Mouse (Mus musculus) hindbrain, postnatal 0 days (tissue): ENCODE measurements around the gene Soga1. TPM values are rescaled to one million over a fixed set of nuclear protein-coding genes. Genes with fewer than 3 reads are reported as not detected.

ENCODE experiments used
- ATAC-seq: fragments of 200-750 bp; cut with Nextera tagmentation; 2 replicates; pipeline ENCODE4 v1.8.0; 2017; ENCODE audit warnings: mild to moderate bottlenecking, moderate TSS enrichment, moderate library complexity
- DNase-seq: peaks from one replicate; pipeline ENCODE4 v3.0.0-alpha.2; 2015; ENCODE audit warnings: low spot score
- H3K27ac ChIP-seq: fragments of 300-500 bp; sonication (generic); 2 replicates; pipeline ENCODE4 v1.5.1; 2014; ENCODE audit warnings: mild to moderate bottlenecking
- H3K27me3 ChIP-seq: fragments of 300-500 bp; sonication (generic); 2 replicates; pipeline ENCODE4 v1.6.1; 2014; ENCODE audit warnings: low read length, mixed read lengths; ENCODE audit not compliant: insufficient read depth
- H3K36me3 ChIP-seq: fragments of 300-500 bp; sonication (generic); 2 replicates; pipeline ENCODE4 v1.6.1; 2014; ENCODE audit warnings: low read length, mixed read lengths; ENCODE audit not compliant: insufficient read depth
- H3K4me1 ChIP-seq: fragments of 300-500 bp; sonication (generic); 2 replicates; pipeline ENCODE4 v1.6.1; 2014; ENCODE audit warnings: antibody characterized with exemption, low read length, mixed read lengths; ENCODE audit not compliant: insufficient read depth
- H3K4me2 ChIP-seq: fragments of 300-500 bp; sonication (generic); 2 replicates; pipeline ENCODE4 v1.6.1; 2014; ENCODE audit warnings: low read depth, mild to moderate bottlenecking, low read length, moderate library complexity, mixed read lengths
- H3K4me3 ChIP-seq: fragments of 300-500 bp; sonication (generic); 2 replicates; pipeline ENCODE4 v1.5.1; 2014; ENCODE audit warnings: low read length
- H3K9ac ChIP-seq: fragments of 300-500 bp; sonication (generic); replicated peaks from 2 replicates; pipeline ENCODE4 v1.6.1; 2014; ENCODE audit warnings: mild to moderate bottlenecking, low read length, moderate library complexity, mixed read lengths
- H3K9me3 ChIP-seq: fragments of 300-500 bp; sonication (generic); 2 replicates; pipeline ENCODE4 v1.6.1; 2016; ENCODE audit warnings: low read length, mixed read lengths
- CTCF ChIP-seq: IDR thresholded peaks from 2 replicates; pipeline ENCODE4 v1.5.1; 2016; ENCODE audit warnings: antibody characterized with exemption, control low read depth, low read depth
- WGBS: fragments of 180-500 bp; shearing (Covaris S2); extraction: QIAGEN DNeasy Blood & Tissue Kit; methylation state at CpG from one replicate; pipeline ENCODE4 v1.1.7; 2014; 5-methylcytosine and 5-hydroxymethylcytosine counted together
- polyA plus RNA-seq: library from polyadenylated mRNA; unstranded; fragments of >200 nt; fragmentation: Nextera tagmentation; extraction: Ambion mirVana; gene quantifications from 2 replicates; pipeline ENCODE4 v1.2.1, GENCODE M21; 2015
- total RNA-seq: library from RNA; depleted of rRNA; stranded (reverse); fragments of >200 nt; gene quantifications from 2 replicates; pipeline ENCODE4 v1.2.3, GENCODE M21; 2014

The Soga1 gene
- total and polyA plus RNA-seq, 2 experiments from 2014 or later: 3.5 to 120 TPM

DNA sequence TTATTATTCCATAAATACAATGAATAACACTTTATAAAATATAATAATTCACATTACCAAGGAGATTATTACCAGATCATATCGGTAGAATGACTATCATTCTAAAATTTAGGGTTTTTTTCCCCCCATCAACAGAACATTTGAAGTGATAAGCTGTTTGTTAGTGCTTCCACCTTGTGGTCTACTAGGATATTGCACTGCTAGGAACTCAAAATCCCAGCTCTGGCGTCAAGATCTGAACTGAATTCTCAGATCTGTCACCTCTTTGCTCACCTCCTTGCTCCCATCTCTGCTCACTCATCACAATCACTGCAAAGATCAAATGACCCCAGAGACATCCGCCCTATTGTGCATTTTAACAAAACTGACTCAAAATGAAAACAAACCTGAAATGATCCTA is 37.9 kb upstream of the Soga1 start:
- Histone ChIP-seq H3K27ac (no peak overlapping the region), H3K9me3 (no peaks in the 10 kb centered on the region), H3K36me3 (peaks cover 10% of the 10 kb centered on the region; the same call in 1 of the 2 replicates), H3K4me2 (no peak overlapping the region), H3K4me3 (no peak overlapping the region), H3K9ac (no peak overlapping the region), H3K27me3 (no peaks in the 10 kb centered on the region), H3K4me1 (no peaks in the 10 kb centered on the region)
- ATAC-seq: no peak
- 20% methylated on average over 3 of the region's 3 CpGs for WGBS
- peak; percentile 80 for TF ChIP-seq CTCF
- DNase-seq: peak; percentile 74

DNA sequence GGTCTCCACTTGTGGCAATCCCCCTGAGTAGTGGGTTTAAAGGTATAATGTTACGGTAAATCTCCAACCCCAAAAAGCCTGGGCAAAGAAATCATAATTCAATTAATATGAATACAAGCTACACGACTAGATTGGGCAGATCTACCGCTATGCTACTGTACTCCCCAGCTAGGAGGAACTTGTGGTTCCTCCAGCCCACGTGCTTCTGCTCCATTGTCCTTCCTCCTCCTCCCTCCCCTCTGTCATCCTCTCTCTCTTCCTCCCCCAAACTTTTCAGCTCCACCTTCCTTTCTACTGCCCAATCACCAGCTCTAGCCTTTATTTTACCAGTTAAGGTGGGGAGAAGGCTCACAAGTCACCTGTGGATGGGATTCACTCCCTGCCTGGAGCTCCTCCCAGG is 29.2 kb upstream of the Soga1 start:
- H3K27me3 ChIP-seq: no peaks in the 10 kb centered on the region
- ATAC-seq (no peak), DNase-seq (no peak)
- 85% methylated on average over 4 of the region's 4 CpGs for WGBS
- no peaks in the 10 kb centered on the region for H3K4me1 ChIP-seq
- H3K4me3 ChIP-seq: no peak overlapping the region
- H3K9ac ChIP-seq: no peak overlapping the region
- H3K27ac ChIP-seq: no peak overlapping the region
- TF ChIP-seq CTCF: no peak
- H3K9me3 ChIP-seq: no peaks in the 10 kb centered on the region
- no peak overlapping the region for H3K4me2 ChIP-seq
- peaks cover 3% of the 10 kb centered on the region; the same call in 1 of the 2 replicates for H3K36me3 ChIP-seq

DNA sequence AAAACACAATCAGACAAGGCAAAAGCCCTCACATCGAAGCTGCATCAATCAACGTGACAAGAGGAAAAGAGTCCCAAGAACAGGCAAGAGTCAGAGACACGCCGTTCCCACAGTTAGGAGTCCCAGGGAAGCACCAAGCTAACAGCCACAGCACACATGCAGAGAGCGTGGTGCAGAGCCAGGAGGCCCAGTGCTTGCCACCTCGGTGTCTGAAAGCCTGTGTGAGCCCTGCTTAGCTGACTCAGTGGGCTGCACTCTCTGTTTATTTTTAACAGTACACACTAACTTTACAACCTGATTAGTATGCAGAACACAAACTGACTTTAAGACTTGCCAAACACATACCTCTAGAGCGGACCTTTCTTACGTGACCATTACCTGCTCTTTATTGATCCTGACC is 25.4 kb upstream of the Soga1 start:
- no peak for TF ChIP-seq CTCF
- WGBS: 80% methylated on average over 8 of the region's 8 CpGs

DNA sequence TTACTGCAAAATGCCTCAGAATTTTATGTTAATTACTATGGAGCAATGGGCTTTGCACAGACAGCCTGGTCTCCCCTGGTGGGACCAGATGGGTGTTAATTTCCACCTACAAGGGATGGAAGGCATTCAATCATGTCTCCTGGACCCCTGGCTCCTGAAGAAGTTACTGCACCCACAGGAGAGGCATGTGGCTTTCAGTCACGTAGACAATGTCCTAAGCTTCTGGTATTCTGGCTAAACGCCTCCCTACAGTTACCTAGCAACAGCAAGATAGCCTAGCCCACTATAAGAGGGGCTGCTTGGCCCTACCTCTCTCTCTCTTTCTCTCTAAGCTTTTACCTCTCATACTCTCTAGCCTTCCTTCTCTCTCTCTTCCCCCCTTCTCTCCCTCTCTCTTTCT is 23.2 kb upstream of the Soga1 start:
- Histone ChIP-seq H3K4me1 (no peaks in the 10 kb centered on the region), H3K9me3 (no peaks in the 10 kb centered on the region), H3K4me2 (no peak overlapping the region), H3K9ac (no peak overlapping the region), H3K36me3 (no peaks in the 10 kb centered on the region), H3K27ac (no peak overlapping the region), H3K4me3 (no peak overlapping the region), H3K27me3 (no peaks in the 10 kb centered on the region)
- DNase-seq: no peak
- no peak for ATAC-seq
- TF ChIP-seq CTCF: no peak
- WGBS: 33% methylated on average over 2 of the region's 2 CpGs

More for the DNA sequence above, 25.4 kb upstream of the Soga1 start:
- Histone ChIP-seq H3K9me3 (no peaks in the 10 kb centered on the region), H3K4me1 (no peaks in the 10 kb centered on the region), H3K4me2 (no peak overlapping the region), H3K9ac (no peak overlapping the region), H3K27me3 (no peaks in the 10 kb centered on the region), H3K27ac (no peak overlapping the region), H3K36me3 (peaks cover 3% of the 10 kb centered on the region; the same call in 1 of the 2 replicates), H3K4me3 (no peak overlapping the region)
- ATAC-seq: no peak
- no peak for DNase-seq

DNA sequence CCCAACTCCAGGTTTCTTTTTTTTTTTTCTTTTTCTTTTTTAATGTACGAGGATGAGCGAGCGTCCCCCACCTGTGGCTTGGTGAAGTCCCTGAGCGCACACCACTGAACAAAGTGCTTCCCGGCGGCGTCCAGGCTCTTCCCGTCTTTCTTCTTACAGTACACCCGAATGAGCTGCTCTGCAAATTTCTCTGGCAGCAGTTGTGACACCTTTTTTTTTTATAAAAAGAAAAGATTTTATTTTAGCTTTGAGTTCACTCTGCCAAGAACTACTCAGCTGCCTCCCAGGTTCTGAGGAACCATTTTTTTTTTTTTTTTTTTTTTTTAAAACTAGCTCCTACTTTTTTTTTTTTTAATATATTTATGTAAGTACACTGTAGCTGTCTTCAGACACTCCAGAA is 22.6 kb upstream of the Soga1 start:
- Histone ChIP-seq H3K9me3 (no peaks in the 10 kb centered on the region), H3K27ac (no peak overlapping the region), H3K9ac (no peak overlapping the region), H3K4me3 (no peak overlapping the region), H3K4me2 (no peak overlapping the region), H3K4me1 (no peaks in the 10 kb centered on the region), H3K27me3 (no peaks in the 10 kb centered on the region), H3K36me3 (no peaks in the 10 kb centered on the region)
- WGBS: 93% methylated on average over 9 of the region's 9 CpGs
- TF ChIP-seq CTCF: no peak
- DNase-seq (no peak), ATAC-seq (no peak)

DNA sequence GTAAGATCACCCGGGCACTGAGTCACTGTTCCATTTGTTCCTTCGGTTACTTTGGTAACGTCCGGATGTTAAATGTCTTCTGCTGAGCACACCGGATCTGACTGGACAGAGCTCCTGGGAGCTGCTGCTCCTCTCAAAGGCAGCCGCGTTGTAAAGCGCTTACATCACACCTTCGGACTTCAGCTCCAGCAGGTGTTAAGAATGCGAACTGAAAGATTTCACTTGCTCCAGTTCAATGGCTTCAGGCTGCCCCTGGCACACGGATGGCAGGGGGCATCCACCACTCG is 21.2 kb upstream of the Soga1 start:
- no peak for TF ChIP-seq CTCF
- 82% methylated on average over 12 of the region's 12 CpGs for WGBS
- Histone ChIP-seq H3K27me3 (no peaks in the 10 kb centered on the region), H3K9ac (no peak overlapping the region), H3K4me1 (no peaks in the 10 kb centered on the region), H3K4me2 (no peak overlapping the region), H3K27ac (no peak overlapping the region), H3K4me3 (no peak overlapping the region), H3K36me3 (no peaks in the 10 kb centered on the region), H3K9me3 (no peaks in the 10 kb centered on the region)
- ATAC-seq: no peak
- no peak for DNase-seq

DNA sequence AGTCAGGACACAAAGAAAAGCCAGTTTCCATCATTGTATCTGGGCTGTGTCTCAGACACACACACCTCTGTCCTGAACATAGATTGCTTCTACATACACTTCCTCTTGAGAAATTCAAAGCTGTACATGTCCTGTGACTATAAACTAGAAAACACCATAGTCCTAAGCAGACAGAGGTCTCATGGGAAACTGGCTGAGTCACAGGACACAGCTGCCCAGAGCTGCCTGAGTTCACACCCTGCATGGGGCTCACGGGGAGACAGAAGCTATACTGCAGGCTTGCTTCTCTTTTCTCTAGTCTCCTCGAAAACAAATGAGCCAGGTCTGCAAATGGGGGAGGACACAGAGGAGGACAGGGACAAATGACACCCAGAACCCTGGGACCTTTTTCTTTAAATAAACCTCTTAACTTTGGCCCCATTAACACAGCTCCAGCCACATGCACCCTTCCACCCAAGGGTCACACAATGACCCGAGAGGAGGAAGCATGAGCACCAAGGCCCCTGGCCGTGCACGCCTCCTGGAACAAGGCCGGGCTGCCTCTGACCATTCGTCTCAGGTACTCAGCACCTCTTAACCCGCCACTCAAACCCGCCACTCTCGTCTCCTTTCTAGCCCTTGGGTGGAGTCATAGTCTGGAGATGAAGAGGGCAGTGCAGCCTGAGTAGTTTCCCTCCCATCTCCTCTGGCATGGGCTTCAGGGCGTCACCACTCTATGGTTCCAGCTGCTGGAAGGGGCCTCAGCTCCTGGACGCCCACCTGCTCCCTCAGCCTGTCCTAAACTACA is 20.7 kb upstream of the Soga1 start:
- Histone ChIP-seq H3K4me2 (no peak overlapping the region), H3K27ac (no peak overlapping the region), H3K4me3 (no peak overlapping the region), H3K9ac (no peak overlapping the region), H3K36me3 (no peaks in the 10 kb centered on the region), H3K9me3 (no peaks in the 10 kb centered on the region), H3K4me1 (no peaks in the 10 kb centered on the region), H3K27me3 (no peaks in the 10 kb centered on the region)
- WGBS: 88% methylated on average over 12 of the region's 12 CpGs
- ATAC-seq (no peak), DNase-seq (no peak)
- no peak for TF ChIP-seq CTCF
